Mouse (Mus musculus): ENCODE measurements around the gene Lrmda. TPM values are rescaled to one million over a fixed set of nuclear protein-coding genes. Genes with fewer than 3 reads are reported as not detected.

The Lrmda gene
- total and polyA plus RNA-seq, 2 experiments = 0.18 to 0.50 TPM

- no peaks in the 10 kb centered on the region; the same call in 1 of the 2 replicates for H3K4me1 ChIP-seq (ENCODE audit: control insufficient read depth, insufficient read depth, low read length)
- no peak overlapping the region for H3K9ac ChIP-seq (ENCODE audit: low read depth, low read length)
- H3K36me3 ChIP-seq (ENCODE audit: control insufficient read depth, insufficient read depth, low read length) = no peaks in the 10 kb centered on the region
- no peak overlapping the region for H3K27ac ChIP-seq (replicated peaks; ENCODE audit: insufficient read depth, low read depth, low read length)
- no peak for TF ChIP-seq CTCF (IDR thresholded peaks at IDR 0.05; ENCODE audit: low read depth, low read length)
- TF ChIP-seq POLR2A (IDR thresholded peaks at IDR 0.05; ENCODE audit: extremely low read depth, insufficient read depth, low read length) = no peak
- no peak for DNase-seq (ENCODE audit: extremely low read depth, low read depth, low spot score)
- H3K79me2 ChIP-seq (ENCODE audit: control insufficient read depth, insufficient read depth, low read length) = no peaks in the 10 kb centered on the region
- H3K27me3 ChIP-seq (ENCODE audit: control insufficient read depth, insufficient read depth, low read length) = no peaks in the 10 kb centered on the region
- no peak overlapping the region for H3K4me3 ChIP-seq (ENCODE audit: insufficient read depth, low read depth, low read length)
- WGBS = 81% methylated on average over 9 of the region's 9 CpGs
These were observed 628.5 kb downstream of the Lrmda start for GRCm38 (mm10) chr14:22647879-22648611.

- Histone ChIP-seq H3K36me3 (ENCODE audit: control insufficient read depth, insufficient read depth, low read length) (no peaks in the 10 kb centered on the region), H3K4me3 (ENCODE audit: insufficient read depth, low read depth, low read length) (no peak overlapping the region), H3K9ac (ENCODE audit: low read depth, low read length) (no peak overlapping the region), H3K79me2 (ENCODE audit: control insufficient read depth, insufficient read depth, low read length) (no peaks in the 10 kb centered on the region), H3K27ac (replicated peaks; ENCODE audit: insufficient read depth, low read depth, low read length) (no peak overlapping the region), H3K27me3 (ENCODE audit: control insufficient read depth, insufficient read depth, low read length) (no peaks in the 10 kb centered on the region), H3K4me1 (ENCODE audit: control insufficient read depth, insufficient read depth, low read length) (no peaks in the 10 kb centered on the region; the same call in 1 of the 2 replicates)
- WGBS = 52% methylated on average over 5 of the region's 5 CpGs
- TF ChIP-seq CTCF (IDR thresholded peaks at IDR 0.05; ENCODE audit: low read depth, low read length) = no peak
- TF ChIP-seq POLR2A (IDR thresholded peaks at IDR 0.05; ENCODE audit: extremely low read depth, insufficient read depth, low read length) = no peak
- no peak for DNase-seq (ENCODE audit: extremely low read depth, low read depth, low spot score)
These were observed 629.9 kb downstream of the Lrmda start for GRCm38 (mm10) chr14:22649411-22649911.

- Histone ChIP-seq H3K9ac (ENCODE audit: low read depth, low read length) (no peak overlapping the region), H3K79me2 (ENCODE audit: control insufficient read depth, insufficient read depth, low read length) (no peaks in the 10 kb centered on the region), H3K4me3 (ENCODE audit: insufficient read depth, low read depth, low read length) (no peak overlapping the region), H3K27ac (replicated peaks; ENCODE audit: insufficient read depth, low read depth, low read length) (no peak overlapping the region), H3K4me1 (ENCODE audit: control insufficient read depth, insufficient read depth, low read length) (no peaks in the 10 kb centered on the region; the same call in 1 of the 2 replicates), H3K27me3 (ENCODE audit: control insufficient read depth, insufficient read depth, low read length) (no peaks in the 10 kb centered on the region), H3K36me3 (ENCODE audit: control insufficient read depth, insufficient read depth, low read length) (no peaks in the 10 kb centered on the region)
- DNase-seq (ENCODE audit: extremely low read depth, low read depth, low spot score) = no peak
- 52% methylated on average over 17 of the region's 17 CpGs for WGBS
- TF ChIP-seq POLR2A (IDR thresholded peaks at IDR 0.05; ENCODE audit: extremely low read depth, insufficient read depth, low read length) = no peak
- no peak for TF ChIP-seq CTCF (IDR thresholded peaks at IDR 0.05; ENCODE audit: low read depth, low read length)
These were observed 630.8 kb downstream of the Lrmda start for GRCm38 (mm10) chr14:22649985-22650984.

- no peak overlapping the region for H3K27ac ChIP-seq (replicated peaks; ENCODE audit: insufficient read depth, low read depth, low read length)
- 78% methylated on average over 14 of the region's 14 CpGs for WGBS
These were observed 631.8 kb downstream of the Lrmda start for GRCm38 (mm10) chr14:22651131-22651952.

GRCm38 (mm10) chr14:22662496-22662895 lies 643.0 kb downstream of the Lrmda start:
- Histone ChIP-seq H3K27ac (replicated peaks; ENCODE audit: insufficient read depth, low read depth, low read length) (no peak overlapping the region), H3K27me3 (ENCODE audit: control insufficient read depth, insufficient read depth, low read length) (no peaks in the 10 kb centered on the region), H3K9ac (ENCODE audit: low read depth, low read length) (no peak overlapping the region), H3K4me3 (ENCODE audit: insufficient read depth, low read depth, low read length) (no peak overlapping the region), H3K36me3 (ENCODE audit: control insufficient read depth, insufficient read depth, low read length) (no peaks in the 10 kb centered on the region), H3K4me1 (ENCODE audit: control insufficient read depth, insufficient read depth, low read length) (no peaks in the 10 kb centered on the region), H3K79me2 (ENCODE audit: control insufficient read depth, insufficient read depth, low read length) (no peaks in the 10 kb centered on the region)
- no peak for DNase-seq (ENCODE audit: extremely low read depth, low read depth, low spot score)
- WGBS = 79% methylated on average over 3 of the region's 3 CpGs
- no peak for TF ChIP-seq POLR2A (IDR thresholded peaks at IDR 0.05; ENCODE audit: extremely low read depth, insufficient read depth, low read length)
- no peak for TF ChIP-seq CTCF (IDR thresholded peaks at IDR 0.05; ENCODE audit: low read depth, low read length)

More at GRCm38 (mm10) chr14:22651131-22651952, 631.8 kb downstream of the Lrmda start:
- no peaks in the 10 kb centered on the region; the same call in 1 of the 2 replicates for H3K4me1 ChIP-seq (ENCODE audit: control insufficient read depth, insufficient read depth, low read length)
- H3K79me2 ChIP-seq (ENCODE audit: control insufficient read depth, insufficient read depth, low read length) = no peaks in the 10 kb centered on the region
- TF ChIP-seq CTCF (IDR thresholded peaks at IDR 0.05; ENCODE audit: low read depth, low read length) (no peak), POLR2A (IDR thresholded peaks at IDR 0.05; ENCODE audit: extremely low read depth, insufficient read depth, low read length) (no peak)
- no peak for DNase-seq (ENCODE audit: extremely low read depth, low read depth, low spot score)
- no peaks in the 10 kb centered on the region for H3K36me3 ChIP-seq (ENCODE audit: control insufficient read depth, insufficient read depth, low read length)
- H3K27me3 ChIP-seq (ENCODE audit: control insufficient read depth, insufficient read depth, low read length) = no peaks in the 10 kb centered on the region
- H3K9ac ChIP-seq (ENCODE audit: low read depth, low read length) = no peak overlapping the region
- H3K4me3 ChIP-seq (ENCODE audit: insufficient read depth, low read depth, low read length) = no peak overlapping the region

All from liver, adult 2 months (tissue).